Mouse (Mus musculus) embryo, embryonic 11 days (tissue): ENCODE measurements at regions not wholly inside any gene's neighbourhood (a gene's known extent, or its start where the extent isn't known, plus 50 kb on each side); places are given as distances from the start of the nearest gene placed in this dataset.

Experiments
- DNase-seq: peaks from one replicate; pipeline ENCODE4 v3.0.0-alpha.2; 2015

GRCm38 (mm10) chr3:118418981-118419380 lies 142.9 kb upstream of the Dpyd start:
- no peak for DNase-seq

- no peak for DNase-seq
These were observed 140.2 kb upstream of the Dpyd start for GRCm38 (mm10) chr3:118421701-118422100.

GRCm38 (mm10) chr3:118425748-118426147 lies 136.2 kb upstream of the Dpyd start:
- peak; percentile 72 for DNase-seq

GRCm38 (mm10) chr3:118428523-118428922 lies 133.4 kb upstream of the Dpyd start:
- DNase-seq = peak; percentile 81

- DNase-seq = peak; percentile 71
These were observed 131.9 kb upstream of the Dpyd start for GRCm38 (mm10) chr3:118429825-118430630.

GRCm38 (mm10) chr3:118430631-118430906 lies 131.4 kb upstream of the Dpyd start:
- no peak for DNase-seq

GRCm38 (mm10) chr3:118431031-118431723 lies 130.8 kb upstream of the Dpyd start:
- DNase-seq = peak; percentile 92

- peak; percentile 58 for DNase-seq
These were observed 128.4 kb upstream of the Dpyd start for GRCm38 (mm10) chr3:118433441-118434021.

GRCm38 (mm10) chr3:118434311-118434710 lies 127.6 kb upstream of the Dpyd start:
- peak; percentile 46 for DNase-seq

GRCm38 (mm10) chr3:118434847-118435246 lies 127.1 kb upstream of the Dpyd start:
- DNase-seq = peak; percentile 29

GRCm38 (mm10) chr3:118435248-118435647 lies 126.7 kb upstream of the Dpyd start:
- DNase-seq = no peak

- DNase-seq = no peak
These were observed 118.1 kb upstream of the Dpyd start for GRCm38 (mm10) chr3:118443742-118444332.

- DNase-seq = no peak
These were observed 116.6 kb upstream of the Dpyd start for GRCm38 (mm10) chr3:118445360-118445759.

- DNase-seq = no peak
These were observed 102.3 kb upstream of the Dpyd start for GRCm38 (mm10) chr3:118459636-118460035.

GRCm38 (mm10) chr3:118465611-118466010 lies 96.3 kb upstream of the Dpyd start:
- DNase-seq = no peak

GRCm38 (mm10) chr3:118472215-118472799 lies 89.6 kb upstream of the Dpyd start:
- DNase-seq = no peak

- DNase-seq = no peak
These were observed 83.9 kb upstream of the Dpyd start for GRCm38 (mm10) chr3:118478065-118478464.

GRCm38 (mm10) chr3:118480515-118481248 lies 81.2 kb upstream of the Dpyd start:
- DNase-seq = no peak

GRCm38 (mm10) chr3:118485966-118486365 lies 76.0 kb upstream of the Dpyd start:
- DNase-seq = no peak

- no peak for DNase-seq
These were observed 74.5 kb upstream of the Dpyd start for GRCm38 (mm10) chr3:118487408-118487807.

- no peak for DNase-seq
These were observed 70.8 kb upstream of the Dpyd start for GRCm38 (mm10) chr3:118491101-118491500.

- no peak for DNase-seq
These were observed 70.1 kb upstream of the Dpyd start for GRCm38 (mm10) chr3:118491871-118492270.

GRCm38 (mm10) chr3:118494611-118495010 lies 67.3 kb upstream of the Dpyd start:
- DNase-seq = no peak
